Mouse (Mus musculus) lung, postnatal 0 days (tissue): Measurements from ENCODE around the gene Vmn2r85.

Experiments
- CTCF ChIP-seq: IDR thresholded peaks from 2 replicates; pipeline ENCODE4 v1.5.1; 2016; ENCODE audit warnings: antibody characterized with exemption, mild to moderate bottlenecking
- EP300 ChIP-seq: IDR thresholded peaks from 2 replicates; pipeline ENCODE4 v1.6.1; 2016; ENCODE audit warnings: antibody characterized with exemption, mild to moderate bottlenecking, control low read depth

- TF ChIP-seq EP300 (no peak), CTCF (no peak)
These were observed 59.4 kb downstream of the Vmn2r85 start for GRCm38 (mm10) chr10:130370005-130370682.
